Mouse (Mus musculus) CH12.LX (cell line): ENCODE measurements at regions not wholly inside any gene's neighbourhood (a gene's known extent, or its start where the extent isn't known, plus 50 kb on each side); places are given as distances from the start of the nearest gene placed in this dataset.

Source experiments
- DNase-seq: peaks from one replicate; pipeline ENCODE4 v3.0.0-alpha.2; 2013; ENCODE audit errors: extremely low read depth
- H3K27ac ChIP-seq: 2 replicates; pipeline ENCODE4 v1.5.1; 2012; ENCODE audit warnings: low read depth, mild to moderate bottlenecking, control low read depth, moderate library complexity; ENCODE audit not compliant: insufficient read depth
- H3K27me3 ChIP-seq: replicated peaks from 2 replicates; pipeline ENCODE3; 2012; ENCODE audit warnings: inconsistent platforms
- H3K36me3 ChIP-seq, 2 experiments: replicated peaks in 1 of 2; 2 replicates each; pipeline versions ENCODE3 to v1.6.1; 2012; ENCODE audit warnings: inconsistent platforms in 1 of 2, low read length in 1 of 2, mild to moderate bottlenecking in 1 of 2, mixed read lengths in 1 of 2, moderate library complexity in 1 of 2; ENCODE audit not compliant: control insufficient read depth in 1 of 2, insufficient read depth in 1 of 2
- H3K4me1 ChIP-seq, 2 experiments: 2 replicates each; pipeline ENCODE4 v1.6.1; 2012; ENCODE audit warnings: inconsistent platforms in 1 of 2, moderate library complexity in 1 of 2; ENCODE audit not compliant: insufficient read depth in 2 of 2, control insufficient read depth in 1 of 2
- H3K4me2 ChIP-seq: 2 replicates; pipeline ENCODE4 v1.6.1; 2012; ENCODE audit warnings: low read depth, mild to moderate bottlenecking, control low read depth; ENCODE audit not compliant: poor library complexity, insufficient read depth, severe bottlenecking
- H3K4me3 ChIP-seq, 3 experiments: fragments of 150-350 bp in 1 of 3; sonication (generic) in 1 of 3; replicated peaks in 1 of 3; 2 replicates each; pipeline versions ENCODE3 to v1.5.1; 2011 to 2012; ENCODE audit warnings: low read depth in 2 of 3, low read length in 2 of 3, mild to moderate bottlenecking in 2 of 3, moderate library complexity in 2 of 3, control low read depth in 1 of 3, improper control_type of control experiment in 1 of 3, inconsistent platforms in 1 of 3, mixed read lengths in 1 of 3; ENCODE audit not compliant: poor library complexity in 1 of 3
- H3K79me2 ChIP-seq: replicated peaks from 2 replicates; pipeline ENCODE4 v1.6.1; 2012; ENCODE audit warnings: mild to moderate bottlenecking, moderate library complexity; ENCODE audit not compliant: control insufficient read depth, poor library complexity, insufficient read depth, severe bottlenecking; ENCODE audit errors: extremely low read depth
- H3K9ac ChIP-seq: 2 replicates; pipeline ENCODE4 v1.6.1; 2012; ENCODE audit warnings: low read depth, mild to moderate bottlenecking, control low read depth, moderate library complexity; ENCODE audit not compliant: insufficient read depth
- H3K9me3 ChIP-seq: replicated peaks from 2 replicates; pipeline ENCODE3; 2012; ENCODE audit warnings: low read length, inconsistent platforms, mixed read lengths
- BHLHE40 ChIP-seq: IDR thresholded peaks from 2 replicates; pipeline ENCODE4 v1.6.1; 2011; ENCODE audit warnings: mild to moderate bottlenecking, low read depth, low read length, improper control_type of control experiment
- CHD1 ChIP-seq: IDR thresholded peaks from 2 replicates; pipeline ENCODE4 v1.6.1; 2012; ENCODE audit warnings: low read depth, low read length, improper control_type of control experiment, inconsistent platforms
- CTCF ChIP-seq, 2 experiments: IDR thresholded peaks in 1 of 2; conservative IDR thresholded peaks in 1 of 2; 2 replicates each; pipeline ENCODE4 v1.5.1; 2011 to 2012; ENCODE audit warnings: low read depth in 2 of 2, low read length in 2 of 2, improper control_type of control experiment in 1 of 2, inconsistent platforms in 1 of 2, mild to moderate bottlenecking in 1 of 2, moderate library complexity in 1 of 2
- E2F4 ChIP-seq: IDR thresholded peaks from 2 replicates; pipeline ENCODE4 v1.6.1; 2011; ENCODE audit warnings: low read depth, low read length, improper control_type of control experiment; ENCODE audit not compliant: insufficient replicate concordance
- ELF1 ChIP-seq: IDR thresholded peaks from 2 replicates; pipeline ENCODE4 v1.6.1; 2014; ENCODE audit warnings: low read depth, mild to moderate bottlenecking, inconsistent platforms, low read length, improper control_type of control experiment
- EP300 ChIP-seq: IDR thresholded peaks from 2 replicates; pipeline ENCODE4 v1.6.1; 2011; ENCODE audit warnings: low read length, improper control_type of control experiment
- ETS1 ChIP-seq: conservative IDR thresholded peaks from 2 replicates; pipeline ENCODE4 v1.6.1; 2012; ENCODE audit warnings: low read depth, mild to moderate bottlenecking, inconsistent platforms, low read length, improper control_type of control experiment, moderate library complexity
- JUN ChIP-seq: IDR thresholded peaks from 2 replicates; pipeline ENCODE4 v1.6.1; 2011; ENCODE audit warnings: low read depth, mild to moderate bottlenecking, low read length, improper control_type of control experiment, moderate library complexity; ENCODE audit not compliant: insufficient read depth
- JUND ChIP-seq: conservative IDR thresholded peaks from 2 replicates; pipeline ENCODE4 v1.6.1; 2011; ENCODE audit warnings: low read depth, low read length, improper control_type of control experiment
- KAT2A ChIP-seq: IDR thresholded peaks from 2 replicates; pipeline ENCODE4 v1.6.1; 2012; ENCODE audit warnings: low read length, improper control_type of control experiment, inconsistent platforms; ENCODE audit not compliant: insufficient replicate concordance
- MAFK ChIP-seq: IDR thresholded peaks from 2 replicates; pipeline ENCODE4 v1.6.1; 2011; ENCODE audit warnings: low read length, improper control_type of control experiment; ENCODE audit not compliant: insufficient replicate concordance
- MAZ ChIP-seq: IDR thresholded peaks from 2 replicates; pipeline ENCODE4 v1.6.1; 2012; ENCODE audit warnings: low read depth, mild to moderate bottlenecking, inconsistent platforms, low read length, improper control_type of control experiment, moderate library complexity
- MEF2A ChIP-seq: IDR thresholded peaks from 2 replicates; pipeline ENCODE4 v1.6.1; 2014; ENCODE audit warnings: low read depth, mild to moderate bottlenecking, inconsistent platforms, low read length, improper control_type of control experiment, borderline replicate concordance
- MXI1 ChIP-seq: IDR thresholded peaks from 2 replicates; pipeline ENCODE4 v1.6.1; 2011; ENCODE audit warnings: mild to moderate bottlenecking, low read depth, low read length, improper control_type of control experiment
- MYC ChIP-seq: IDR thresholded peaks from 2 replicates; pipeline ENCODE4 v1.6.1; 2011; ENCODE audit warnings: low read depth, mild to moderate bottlenecking, improper control_type of control experiment, low read length
- NELFE ChIP-seq: IDR thresholded peaks from 2 replicates; pipeline ENCODE4 v1.6.1; 2011; ENCODE audit warnings: low read depth, low read length, improper control_type of control experiment
- NRF1 ChIP-seq: IDR thresholded peaks from 2 replicates; pipeline ENCODE4 v1.6.1; 2014; ENCODE audit warnings: low read depth, mild to moderate bottlenecking, inconsistent platforms, low read length, improper control_type of control experiment, moderate library complexity
- PAX5 ChIP-seq: IDR thresholded peaks from 2 replicates; pipeline ENCODE4 v1.6.1; 2012; ENCODE audit warnings: low read length, inconsistent platforms, mixed read lengths
- POLR2A ChIP-seq: IDR thresholded peaks from 2 replicates; pipeline ENCODE4 v1.6.1; 2011; ENCODE audit warnings: low read depth, mild to moderate bottlenecking, improper control_type of control experiment, low read length
- POLR2AphosphoS2 ChIP-seq: IDR thresholded peaks from 2 replicates; pipeline ENCODE4 v1.6.1; 2011; ENCODE audit warnings: low read depth, low read length, improper control_type of control experiment
- RAD21 ChIP-seq: IDR thresholded peaks from 2 replicates; pipeline ENCODE4 v1.6.1; 2011; ENCODE audit warnings: low read depth, mild to moderate bottlenecking, low read length, improper control_type of control experiment, moderate library complexity
- RCOR1 ChIP-seq: conservative IDR thresholded peaks from 2 replicates; pipeline ENCODE4 v1.6.1; 2012; ENCODE audit warnings: low read depth, mild to moderate bottlenecking, inconsistent platforms, low read length, improper control_type of control experiment
- SIN3A ChIP-seq: IDR thresholded peaks from 2 replicates; pipeline ENCODE4 v1.6.1; 2012; ENCODE audit warnings: low read length, improper control_type of control experiment, inconsistent platforms
- TBP ChIP-seq: conservative IDR thresholded peaks from 2 replicates; pipeline ENCODE4 v1.6.1; 2011; ENCODE audit warnings: low read depth, low read length, improper control_type of control experiment
- TCF12 ChIP-seq: IDR thresholded peaks from 2 replicates; pipeline ENCODE4 v1.6.1; 2014; ENCODE audit warnings: low read depth, mild to moderate bottlenecking, inconsistent platforms, low read length, improper control_type of control experiment
- USF1 ChIP-seq: IDR thresholded peaks from 2 replicates; pipeline ENCODE4 v1.6.1; 2014; ENCODE audit warnings: low read depth, mild to moderate bottlenecking, inconsistent platforms, low read length, improper control_type of control experiment
- ZC3H11A ChIP-seq: IDR thresholded peaks from 2 replicates; pipeline ENCODE4 v1.6.1; 2012; ENCODE audit warnings: low read depth, mild to moderate bottlenecking, inconsistent platforms, low read length, improper control_type of control experiment
- ZKSCAN1 ChIP-seq: IDR thresholded peaks from 2 replicates; pipeline ENCODE4 v1.6.1; 2012; ENCODE audit warnings: low read depth, inconsistent platforms, low read length, improper control_type of control experiment, borderline replicate concordance
- ZMIZ1 ChIP-seq: IDR thresholded peaks from 2 replicates; pipeline ENCODE4 v1.6.1; 2012; ENCODE audit warnings: low read depth, mild to moderate bottlenecking, inconsistent platforms, low read length, improper control_type of control experiment
- ZNF384 ChIP-seq: IDR thresholded peaks from 2 replicates; pipeline ENCODE4 v1.6.1; 2012; ENCODE audit warnings: low read depth, low read length, improper control_type of control experiment, inconsistent platforms
- dilution Hi-C: fragments of 300-500 bp; cut with MboI; formaldehyde crosslinking; loops from 2 replicates; pipeline ENCODE4 v1.14.3; 2020; ENCODE audit warnings: low sequenced_read_pairs; ENCODE audit not compliant: extremely low pct_unique_long_range_greater_than_20kb, extremely low pct_ligation_motif_present
- in situ Hi-C: fragments of 300-500 bp; cut with MboI; formaldehyde crosslinking; loops from 3 replicates; pipeline ENCODE4 v1.14.3; 2019; ENCODE audit warnings: low sequenced_read_pairs, low pct_ligation_motif_present, low pct_unique_long_range_greater_than_20kb, mixed read lengths

DNA sequence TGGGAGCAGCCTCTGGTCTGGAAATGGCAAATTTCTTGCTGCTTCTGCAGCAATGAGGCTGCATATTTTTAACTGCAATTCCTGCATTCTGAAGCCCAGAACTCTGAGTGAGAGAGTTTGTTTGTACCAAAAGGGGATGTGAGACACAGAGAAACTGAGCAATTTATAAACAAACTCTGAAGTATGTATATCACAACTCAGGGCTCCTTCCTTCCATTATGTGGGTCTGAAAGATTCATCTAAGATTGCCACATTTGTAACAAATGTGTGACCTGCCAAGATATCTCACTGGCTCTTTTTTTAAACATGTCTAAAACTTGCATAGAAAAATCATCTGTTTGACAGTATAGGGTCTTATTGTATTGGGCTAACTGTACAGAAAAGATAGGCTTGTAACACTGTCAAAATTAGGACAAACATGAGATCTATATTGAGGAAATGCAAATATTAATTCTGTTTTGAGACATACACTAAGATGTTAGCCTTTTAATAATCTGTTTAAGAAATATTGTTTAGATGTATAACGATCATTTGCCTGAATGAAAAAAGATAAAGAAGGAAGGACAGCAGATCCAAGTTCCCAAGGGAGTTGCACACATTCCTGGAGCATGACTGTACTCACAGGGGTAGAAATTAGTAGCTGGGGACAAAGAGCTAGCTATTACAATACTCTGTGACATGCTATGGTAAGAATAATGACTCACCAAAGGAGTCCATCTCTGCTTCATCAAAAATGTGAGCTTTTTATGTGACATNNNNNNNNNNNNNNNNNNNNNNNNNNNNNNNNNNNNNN is 553.3 kb downstream of the Plxdc2 start:
- dilution Hi-C loops (no loop called here), in situ Hi-C loops (no loop called here)
- no peak overlapping the region for H3K4me3 ChIP-seq
- no peak overlapping the region for H3K4me2 ChIP-seq
- peaks cover 0 to 5% of the 10 kb centered on the region in 2 experiments; a peak in 1 of 4 replicates for H3K4me1 ChIP-seq
- no peak overlapping the region for H3K27ac ChIP-seq
- DNase-seq = no peak
- no peak for TF ChIP-seq ZMIZ1
- no peak for TF ChIP-seq MYC
- TF ChIP-seq PAX5 = no peak
- no peak for TF ChIP-seq ETS1
- no peak for TF ChIP-seq TCF12
- TF ChIP-seq E2F4 = no peak
- no peak for TF ChIP-seq SIN3A
- TF ChIP-seq RCOR1 = no peak
- no peak for TF ChIP-seq USF1
- TF ChIP-seq JUN = no peak
- no peak for TF ChIP-seq ZKSCAN1
- TF ChIP-seq MEF2A = no peak
- no peak for TF ChIP-seq BHLHE40
- TF ChIP-seq MXI1 = no peak
- TF ChIP-seq POLR2AphosphoS2 = no peak
- TF ChIP-seq CTCF (conservative IDR thresholded peaks at IDR 0.05 in 1 of 2, IDR thresholded peaks at IDR 0.05 in 1 of 2; ENCODE audit: low read depth in 2 of 2, low read length in 2 of 2) = no peak
- no peak for TF ChIP-seq NRF1
- TF ChIP-seq, all 38 proteins: peak for 0
- no peaks in the 10 kb centered on the region for H3K9me3 ChIP-seq
- no peaks in the 10 kb centered on the region for H3K27me3 ChIP-seq
- H3K36me3 ChIP-seq = no peaks in the 10 kb centered on the region
- no peak overlapping the region for H3K9ac ChIP-seq
- H3K79me2 ChIP-seq = no peaks in the 10 kb centered on the region

DNA sequence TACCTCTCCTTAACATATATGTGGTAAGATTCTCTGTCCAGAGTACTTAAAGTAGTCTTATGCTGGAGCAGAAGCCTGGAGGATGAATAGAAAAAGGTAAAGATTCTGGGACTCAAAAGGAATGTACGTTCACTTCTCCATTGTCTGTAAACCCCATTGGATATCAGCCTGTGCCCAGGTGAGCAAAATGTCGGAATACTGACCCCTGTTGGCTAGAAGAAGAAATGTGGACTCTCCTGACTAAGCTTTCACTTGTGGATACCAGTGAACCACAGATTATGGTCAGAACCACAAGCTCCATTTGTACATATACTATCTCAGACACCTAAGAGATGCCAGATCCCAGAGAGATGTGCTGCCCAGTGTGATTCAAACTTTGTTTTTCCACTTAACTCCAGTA is 558.5 kb downstream of the Plxdc2 start:
- no peaks in the 10 kb centered on the region for H3K27me3 ChIP-seq
- H3K4me2 ChIP-seq = no peak overlapping the region
- H3K27ac ChIP-seq = no peak overlapping the region
- DNase-seq = peak; percentile 44
- in situ Hi-C loops = no loop called here
- no peak overlapping the region for H3K4me3 ChIP-seq
- no peaks in the 10 kb centered on the region for H3K9me3 ChIP-seq
- dilution Hi-C loops = no loop called here
- H3K79me2 ChIP-seq = no peaks in the 10 kb centered on the region
- H3K36me3 ChIP-seq = no peaks in the 10 kb centered on the region
- H3K4me1 ChIP-seq = peaks cover 0 to 6% of the 10 kb centered on the region in 2 experiments; a peak in 1 of 4 replicates
- no peak overlapping the region for H3K9ac ChIP-seq
- no peak for TF ChIP-seq ZC3H11A
- no peak for TF ChIP-seq KAT2A
- TF ChIP-seq MAFK = no peak
- no peak for TF ChIP-seq JUND
- no peak for TF ChIP-seq MAZ
- no peak for TF ChIP-seq PAX5
- TF ChIP-seq TCF12 = no peak
- no peak for TF ChIP-seq ZMIZ1
- TF ChIP-seq MXI1 = no peak
- no peak for TF ChIP-seq POLR2AphosphoS2
- TF ChIP-seq SIN3A = no peak
- TF ChIP-seq ZNF384 = no peak
- no peak for TF ChIP-seq TBP
- TF ChIP-seq JUN = no peak
- TF ChIP-seq ETS1 = no peak
- no peak for TF ChIP-seq EP300
- TF ChIP-seq MYC = no peak
- TF ChIP-seq NELFE = 0 out of 2 replicates have a peak, but pooled peaks have one; percentile 25
- TF ChIP-seq ZKSCAN1 = no peak
- no peak for TF ChIP-seq USF1
- TF ChIP-seq ELF1 = no peak
- no peak for TF ChIP-seq CHD1
- TF ChIP-seq CTCF (conservative IDR thresholded peaks at IDR 0.05 in 1 of 2, IDR thresholded peaks at IDR 0.05 in 1 of 2; ENCODE audit: low read depth in 2 of 2, low read length in 2 of 2) = peak; percentile 67 to 68; a peak in 3 of 4 replicates
- TF ChIP-seq RAD21 = peak; percentile 71
- TF ChIP-seq RCOR1 = no peak
- TF ChIP-seq POLR2A = no peak
